Mouse (Mus musculus): ENCODE data around the gene Trp53rkb. TPM values are rescaled to one million over a fixed set of nuclear protein-coding genes. Genes with fewer than 3 reads are reported as not detected.

The Trp53rkb gene
- polyA plus RNA-seq, 1 experiment from 2014 or later = 12.8 TPM

DNA sequence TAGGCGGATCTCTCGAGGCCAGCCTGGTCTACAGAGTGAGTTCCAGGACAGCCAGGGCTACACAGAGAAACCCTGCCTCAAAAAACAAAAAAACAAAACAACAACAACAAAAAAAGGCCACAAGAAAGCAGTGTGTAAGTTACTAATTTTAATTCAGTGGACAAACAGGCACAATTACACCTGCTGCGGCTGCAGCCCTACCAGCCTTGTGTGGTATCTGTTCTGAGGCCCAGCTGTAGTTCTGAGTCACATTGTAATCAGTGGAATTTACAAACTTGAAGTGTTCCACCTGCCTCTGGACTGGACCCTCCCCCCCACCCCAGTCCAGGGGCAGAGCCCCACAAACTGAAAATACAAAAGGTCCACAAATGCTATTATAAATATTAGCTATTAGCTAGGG, 11.0 kb downstream of the Trp53rkb start:
- Histone ChIP-seq H3K9me3 (no peaks in the 10 kb centered on the region), H3K4me3 (no peak overlapping the region), H3K4me1 (replicated peaks) (peaks cover 18% of the 10 kb centered on the region), H3K27me3 (ENCODE audit: insufficient read depth, poor library complexity, severe bottlenecking) (peaks cover 4% of the 10 kb centered on the region; the same call in 1 of the 2 replicates), H3K27ac (no peak overlapping the region), H3K36me3 (peaks cover 11% of the 10 kb centered on the region)
- WGBS = 90% methylated on average over 3 of the region's 3 CpGs
- no peak for DNase-seq (ENCODE audit: low spot score)

DNA sequence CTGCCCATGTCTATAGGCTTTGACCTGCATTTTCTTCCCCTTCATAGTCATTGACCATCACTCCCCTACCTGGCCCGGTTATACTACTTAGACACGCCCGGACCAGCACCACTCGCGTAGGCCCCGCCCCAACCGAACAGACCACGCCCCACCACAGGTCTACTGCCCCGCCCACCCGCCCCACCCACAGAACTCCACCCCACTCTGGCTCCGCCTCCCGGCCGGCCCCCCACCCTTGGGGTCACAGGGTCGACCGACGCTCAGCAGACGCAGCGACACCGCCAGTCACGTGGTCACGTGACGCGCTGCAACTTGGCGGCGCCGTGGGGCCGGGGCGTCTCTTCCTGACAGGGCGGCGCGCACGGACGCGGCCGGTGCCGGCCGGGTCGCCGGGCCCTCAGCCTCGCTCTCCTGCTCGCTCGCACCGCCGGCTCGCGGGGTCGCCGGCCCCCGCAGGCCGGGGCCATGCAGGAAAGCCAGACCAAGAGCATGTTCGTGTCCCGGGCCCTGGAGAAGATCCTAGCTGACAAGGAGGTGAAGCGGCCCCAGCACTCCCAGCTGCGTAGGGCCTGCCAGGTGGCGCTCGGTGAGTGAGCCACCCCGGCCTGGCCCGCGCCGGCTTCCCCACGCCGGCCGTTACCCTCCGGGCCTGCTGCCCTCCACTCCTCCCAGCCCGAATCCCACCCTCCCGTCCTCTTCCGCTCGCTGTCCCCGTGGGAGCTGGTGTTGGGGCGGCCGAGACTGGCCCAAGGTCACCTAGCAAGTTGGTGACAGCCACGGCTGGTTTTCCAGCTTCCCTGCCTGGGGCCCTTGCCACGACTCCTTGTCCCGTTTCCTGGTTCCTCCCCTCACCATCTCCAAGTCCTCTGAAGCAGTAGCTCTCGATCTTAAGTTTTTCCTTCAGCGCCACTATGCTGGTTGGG, 13.2 kb downstream of the Trp53rkb start, which contains the start of gene Arfgef2:
Arfgef2 (plus strand) TSS at position 339 of the 923 bp plus-strand sequence.
- no peaks in the 10 kb centered on the region for H3K36me3 ChIP-seq
- peaks cover 18% of the 10 kb centered on the region for H3K4me1 ChIP-seq (replicated peaks)
- peak within 1 kb of the TSS; percentile 88 for H3K27ac ChIP-seq
- peak; percentile 88 for DNase-seq (ENCODE audit: low spot score)
- under 1% methylated on average over 76 of the region's 76 CpGs for WGBS
- H3K4me3 ChIP-seq = peak within 1 kb of the TSS; percentile 88
- H3K27me3 ChIP-seq (ENCODE audit: insufficient read depth, poor library complexity, severe bottlenecking) = peaks cover 4% of the 10 kb centered on the region; the same call in 1 of the 2 replicates
- H3K9me3 ChIP-seq = no peaks in the 10 kb centered on the region

DNA sequence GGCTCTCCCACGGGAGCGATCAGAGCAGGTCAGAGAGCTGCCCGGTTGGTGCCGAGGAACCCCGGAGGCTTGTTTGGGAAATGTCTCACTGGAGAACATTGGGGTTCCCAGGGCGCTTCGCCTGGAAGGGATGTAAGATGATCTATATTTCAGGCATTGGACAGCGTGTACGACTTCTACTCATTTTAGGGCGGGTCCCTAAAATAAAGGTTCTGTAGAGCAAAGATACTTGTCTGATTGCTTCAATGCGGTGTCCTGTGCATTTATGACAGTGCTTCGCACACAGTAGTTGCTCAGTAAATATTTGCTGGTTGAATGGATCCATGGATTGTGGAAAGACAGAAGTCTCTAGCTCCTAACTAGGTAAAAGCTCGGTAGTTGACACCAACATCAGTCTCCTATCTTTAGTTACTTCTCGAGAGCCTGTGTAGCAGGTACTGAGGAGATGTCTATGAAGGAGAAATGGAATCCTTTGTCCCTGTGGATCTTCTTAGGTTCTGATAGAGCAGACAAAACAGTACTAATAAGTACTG, 13.9 kb downstream of the Trp53rkb start:
- Histone ChIP-seq H3K27me3 (ENCODE audit: insufficient read depth, poor library complexity, severe bottlenecking) (peaks cover 4% of the 10 kb centered on the region; the same call in 1 of the 2 replicates), H3K4me1 (replicated peaks) (peaks cover 18% of the 10 kb centered on the region), H3K36me3 (no peaks in the 10 kb centered on the region), H3K4me3 (peak overlapping the region; percentile 88), H3K27ac (peak overlapping the region; percentile 88), H3K9me3 (no peaks in the 10 kb centered on the region)
- WGBS = 28% methylated on average over 14 of the region's 14 CpGs
- DNase-seq (ENCODE audit: low spot score) = no peak

DNA sequence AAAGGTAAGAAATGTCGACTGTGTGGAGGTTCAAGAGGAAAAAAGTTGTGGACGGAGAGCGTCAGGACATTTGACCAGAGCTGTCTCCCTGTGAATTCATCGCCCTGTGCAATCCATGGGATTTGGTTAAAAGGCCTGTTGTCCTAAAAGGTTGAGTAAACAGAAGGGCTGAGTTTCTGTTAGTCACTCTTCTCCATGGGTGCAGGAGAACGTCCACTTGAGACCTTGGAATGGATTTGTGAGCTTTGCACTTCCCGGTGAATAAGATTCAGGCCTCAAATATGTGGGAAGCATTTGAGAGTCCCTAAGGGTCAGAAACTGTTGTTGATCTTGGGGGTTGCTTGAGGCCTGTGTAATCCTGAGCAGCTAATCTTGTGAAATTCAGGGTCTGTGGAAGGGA, 14.5 kb downstream of the Trp53rkb start:
- H3K4me3 ChIP-seq = peak overlapping the region; percentile 88; the same call in 1 of the 2 replicates
- H3K4me1 ChIP-seq (replicated peaks) = peaks cover 18% of the 10 kb centered on the region
- H3K36me3 ChIP-seq = no peaks in the 10 kb centered on the region
- 86% methylated on average over 6 of the region's 6 CpGs for WGBS
- DNase-seq (ENCODE audit: low spot score) = no peak
- no peak overlapping the region for H3K27ac ChIP-seq
- H3K27me3 ChIP-seq (ENCODE audit: insufficient read depth, poor library complexity, severe bottlenecking) = peaks cover 4% of the 10 kb centered on the region; the same call in 1 of the 2 replicates
- H3K9me3 ChIP-seq = no peaks in the 10 kb centered on the region

DNA sequence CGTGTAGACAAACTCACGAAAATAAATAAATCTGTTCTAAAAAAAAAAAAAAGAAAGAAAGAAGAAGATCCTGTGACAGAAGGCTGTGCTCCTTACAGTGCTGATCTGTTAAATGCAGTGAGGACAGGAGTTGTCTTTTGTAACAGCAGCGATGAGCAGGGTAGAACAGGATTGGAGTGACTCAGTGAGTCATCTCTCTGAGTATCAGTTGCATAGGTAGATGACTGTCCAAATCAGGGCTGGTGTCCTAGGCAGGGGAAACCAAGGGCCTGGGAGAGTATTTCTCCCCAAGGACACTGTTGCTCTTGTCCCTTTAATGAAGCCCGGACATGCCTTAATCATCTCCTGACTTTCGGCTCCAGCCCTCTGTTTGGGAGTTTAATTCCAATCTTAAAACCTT, 17.2 kb downstream of the Trp53rkb start:
- DNase-seq (ENCODE audit: low spot score) = no peak
- Histone ChIP-seq H3K36me3 (no peaks in the 10 kb centered on the region), H3K27me3 (ENCODE audit: insufficient read depth, poor library complexity, severe bottlenecking) (no peaks in the 10 kb centered on the region; the same call in 1 of the 2 replicates), H3K4me3 (no peak overlapping the region), H3K9me3 (no peaks in the 10 kb centered on the region), H3K4me1 (replicated peaks) (peaks cover 18% of the 10 kb centered on the region), H3K27ac (no peak overlapping the region)
- WGBS = 94% methylated on average over 5 of the region's 5 CpGs

DNA sequence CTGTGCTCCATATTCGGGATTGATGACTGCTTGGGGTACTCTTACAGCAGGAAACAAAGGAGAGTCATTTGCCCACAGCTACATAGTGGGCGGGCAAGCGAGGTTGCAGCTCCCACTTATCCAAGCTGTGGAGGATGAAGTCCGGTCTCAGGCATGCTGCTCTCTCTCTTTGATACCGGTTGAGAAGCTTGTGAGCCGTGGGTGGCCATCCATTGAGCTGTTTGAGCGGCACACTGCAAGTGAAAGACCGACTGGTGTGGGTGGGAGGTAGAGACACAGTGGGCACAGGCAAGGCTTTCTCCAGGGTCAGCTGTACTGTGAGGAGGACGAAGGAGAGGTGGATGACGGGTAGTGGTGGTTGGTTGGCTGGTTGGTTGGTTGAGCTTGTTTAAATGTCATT, 18.5 kb downstream of the Trp53rkb start:
- WGBS = 81% methylated on average over 10 of the region's 10 CpGs
- Histone ChIP-seq H3K36me3 (no peaks in the 10 kb centered on the region), H3K9me3 (no peaks in the 10 kb centered on the region), H3K4me1 (replicated peaks) (peaks cover 14% of the 10 kb centered on the region), H3K27ac (no peak overlapping the region), H3K27me3 (ENCODE audit: insufficient read depth, poor library complexity, severe bottlenecking) (no peaks in the 10 kb centered on the region; the same call in 1 of the 2 replicates), H3K4me3 (no peak overlapping the region)
- no peak for DNase-seq (ENCODE audit: low spot score)

DNA sequence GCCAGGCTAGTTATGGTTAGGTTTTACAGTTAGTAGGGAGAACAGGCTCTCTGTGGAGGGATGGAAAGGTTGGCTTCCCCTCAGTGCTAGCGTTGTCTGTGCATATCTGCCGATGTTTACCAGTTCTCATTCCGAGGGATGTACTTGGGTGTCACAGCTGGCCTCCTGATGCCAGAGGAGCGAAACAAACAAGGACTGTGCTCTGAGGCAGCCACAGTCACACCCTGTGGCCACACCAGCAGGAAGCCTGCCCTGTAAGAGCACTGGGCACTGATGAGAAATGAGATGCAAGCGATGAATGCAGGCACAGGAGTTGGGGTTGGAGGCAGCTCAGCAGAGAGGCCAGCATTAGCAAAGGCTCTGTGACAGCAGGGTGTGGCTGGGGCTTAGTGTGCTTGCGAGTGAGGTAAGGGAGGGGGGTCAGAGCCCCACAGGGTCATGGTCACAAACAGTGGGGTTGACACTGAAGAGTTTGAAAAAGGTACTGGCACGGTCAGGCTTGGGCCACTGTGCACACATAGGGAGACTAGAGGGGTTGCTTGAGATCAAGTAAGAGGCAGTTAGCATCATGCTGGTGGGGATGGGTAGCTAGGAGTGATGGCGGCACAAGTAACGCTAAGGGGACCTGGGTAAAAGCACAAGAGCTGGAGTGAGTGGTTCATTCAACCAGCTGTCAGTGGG, 26.3 kb downstream of the Trp53rkb start:
- Histone ChIP-seq H3K27ac (no peak overlapping the region), H3K36me3 (peaks cover 8% of the 10 kb centered on the region), H3K4me3 (no peak overlapping the region), H3K9me3 (no peaks in the 10 kb centered on the region), H3K27me3 (ENCODE audit: insufficient read depth, poor library complexity, severe bottlenecking) (no peaks in the 10 kb centered on the region), H3K4me1 (replicated peaks) (peaks cover 13% of the 10 kb centered on the region)
- no peak for DNase-seq (ENCODE audit: low spot score)
- WGBS = 87% methylated on average over 9 of the region's 9 CpGs

DNA sequence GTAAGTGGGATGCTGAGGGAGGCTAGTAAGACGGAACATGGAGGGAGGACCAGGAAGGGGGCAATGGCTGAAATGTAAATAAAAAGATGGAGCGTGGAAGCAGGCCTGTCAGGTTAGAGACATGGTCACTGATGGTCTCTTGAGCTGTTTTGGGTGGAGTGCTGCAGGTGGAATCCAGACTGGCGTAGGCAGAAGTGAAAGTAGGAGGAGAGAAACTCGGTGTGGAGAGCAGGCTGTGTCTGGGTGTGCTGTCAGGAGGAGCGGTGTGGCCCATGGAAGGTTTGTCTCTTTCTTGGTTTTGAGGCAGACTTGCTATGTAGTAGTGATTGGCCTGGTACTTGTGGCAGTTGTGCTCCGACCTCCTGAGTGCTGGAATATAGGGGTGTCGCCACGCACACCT, 27.5 kb downstream of the Trp53rkb start:
- H3K36me3 ChIP-seq = peaks cover 8% of the 10 kb centered on the region

DNA sequence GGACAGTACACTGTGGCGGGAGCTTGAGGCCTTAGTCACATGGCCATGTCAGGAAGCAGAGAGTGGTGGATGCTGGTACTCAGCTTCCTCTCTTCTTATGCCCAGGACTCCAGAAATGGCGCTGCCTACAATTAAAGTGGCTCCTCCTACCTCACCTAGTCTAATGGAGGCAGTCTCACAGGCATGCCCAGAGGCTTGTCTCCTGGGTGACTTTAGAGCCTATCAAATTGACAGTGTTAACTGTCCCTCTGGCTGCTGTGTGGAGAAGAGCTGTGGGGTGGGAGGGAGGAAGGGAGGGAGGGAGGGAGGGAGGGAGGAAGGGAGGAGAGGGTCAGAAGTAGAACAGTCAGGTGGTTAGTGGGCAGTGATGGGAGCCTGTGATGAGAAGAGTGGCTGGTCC, 28.5 kb downstream of the Trp53rkb start:
- no peaks in the 10 kb centered on the region for H3K27me3 ChIP-seq (ENCODE audit: insufficient read depth, poor library complexity, severe bottlenecking)
- no peak overlapping the region for H3K4me3 ChIP-seq
- WGBS = 65% methylated on average over 2 of the region's 2 CpGs
- DNase-seq (ENCODE audit: low spot score) = no peak
- no peak overlapping the region for H3K27ac ChIP-seq
- peaks cover 8% of the 10 kb centered on the region for H3K36me3 ChIP-seq
- H3K4me1 ChIP-seq (replicated peaks) = peaks cover 13% of the 10 kb centered on the region
- no peaks in the 10 kb centered on the region for H3K9me3 ChIP-seq

More for the DNA sequence above, 27.5 kb downstream of the Trp53rkb start:
- DNase-seq (ENCODE audit: low spot score) = no peak
- H3K4me3 ChIP-seq = no peak overlapping the region
- WGBS = 93% methylated on average over 8 of the region's 8 CpGs
- no peaks in the 10 kb centered on the region for H3K9me3 ChIP-seq
- peaks cover 13% of the 10 kb centered on the region for H3K4me1 ChIP-seq (replicated peaks)
- H3K27ac ChIP-seq = no peak overlapping the region
- H3K27me3 ChIP-seq (ENCODE audit: insufficient read depth, poor library complexity, severe bottlenecking) = no peaks in the 10 kb centered on the region

DNA sequence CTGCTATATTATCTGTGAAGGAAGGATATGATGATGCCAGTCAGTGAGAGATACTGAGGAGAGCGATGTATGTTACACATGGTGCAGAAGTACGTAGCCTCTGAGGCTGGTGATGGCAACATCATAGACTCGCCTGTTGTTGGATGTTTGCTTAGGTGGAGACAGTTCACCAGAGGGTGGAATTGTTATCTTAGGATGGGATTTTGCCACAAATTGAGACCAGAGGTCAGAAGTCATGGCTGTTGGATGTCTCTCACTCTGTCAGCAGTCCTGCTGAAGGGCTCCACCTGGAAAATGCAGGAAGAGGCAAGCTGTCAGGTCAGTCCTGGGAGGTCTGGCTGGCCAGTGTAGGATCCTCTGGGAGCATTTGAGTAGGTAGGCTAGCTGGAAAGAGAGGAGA, 29.1 kb downstream of the Trp53rkb start:
- H3K4me3 ChIP-seq = no peak overlapping the region
- 91% methylated on average over 3 of the region's 3 CpGs for WGBS
- no peak overlapping the region for H3K27ac ChIP-seq
- H3K36me3 ChIP-seq = peaks cover 8% of the 10 kb centered on the region
- peaks cover 13% of the 10 kb centered on the region for H3K4me1 ChIP-seq (replicated peaks)
- no peak for DNase-seq (ENCODE audit: low spot score)
- no peaks in the 10 kb centered on the region for H3K9me3 ChIP-seq
- no peaks in the 10 kb centered on the region for H3K27me3 ChIP-seq (ENCODE audit: insufficient read depth, poor library complexity, severe bottlenecking)

DNA sequence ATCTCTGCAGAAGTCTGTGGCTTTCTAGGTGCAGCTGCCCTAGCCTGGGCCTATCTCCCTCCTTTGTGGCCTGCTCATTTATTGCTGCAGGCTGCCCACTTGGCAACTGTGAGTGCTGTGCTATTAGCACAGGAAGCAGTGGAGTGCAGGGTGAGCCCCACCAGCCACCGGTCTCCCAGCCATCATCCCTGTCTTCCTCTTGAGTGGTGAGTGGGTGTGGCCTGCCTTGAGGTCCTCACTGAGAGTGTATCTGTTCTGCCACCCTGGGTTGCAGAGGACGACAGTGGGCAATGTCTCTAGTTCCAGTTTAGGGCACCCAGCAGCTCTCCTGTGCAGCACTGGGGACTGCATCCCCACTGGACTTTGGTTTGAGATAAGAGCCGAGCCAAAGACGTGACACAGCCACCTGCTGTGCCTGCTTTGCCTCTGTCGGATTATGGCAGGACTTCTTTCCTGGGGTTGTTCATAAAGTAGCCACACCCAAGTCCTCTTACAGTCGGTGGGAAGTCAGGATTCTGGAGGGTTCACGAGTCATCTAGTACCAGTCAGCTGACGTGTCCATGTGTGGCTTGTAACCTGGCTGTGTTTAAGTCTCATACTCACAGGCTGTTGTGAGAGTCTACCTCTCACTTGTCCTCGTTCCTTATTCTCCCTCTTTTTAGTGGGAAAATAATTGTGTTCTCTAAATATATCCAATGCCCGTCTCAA, 29.9 kb downstream of the Trp53rkb start:
- peaks cover 11% of the 10 kb centered on the region for H3K36me3 ChIP-seq
- DNase-seq (ENCODE audit: low spot score) = no peak
- no peak overlapping the region for H3K27ac ChIP-seq
- H3K4me1 ChIP-seq (replicated peaks) = peaks cover 13% of the 10 kb centered on the region
- H3K4me3 ChIP-seq = no peak overlapping the region
- no peaks in the 10 kb centered on the region for H3K27me3 ChIP-seq (ENCODE audit: insufficient read depth, poor library complexity, severe bottlenecking)
- H3K9me3 ChIP-seq = no peaks in the 10 kb centered on the region
- WGBS = 75% methylated on average over 10 of the region's 10 CpGs

DNA sequence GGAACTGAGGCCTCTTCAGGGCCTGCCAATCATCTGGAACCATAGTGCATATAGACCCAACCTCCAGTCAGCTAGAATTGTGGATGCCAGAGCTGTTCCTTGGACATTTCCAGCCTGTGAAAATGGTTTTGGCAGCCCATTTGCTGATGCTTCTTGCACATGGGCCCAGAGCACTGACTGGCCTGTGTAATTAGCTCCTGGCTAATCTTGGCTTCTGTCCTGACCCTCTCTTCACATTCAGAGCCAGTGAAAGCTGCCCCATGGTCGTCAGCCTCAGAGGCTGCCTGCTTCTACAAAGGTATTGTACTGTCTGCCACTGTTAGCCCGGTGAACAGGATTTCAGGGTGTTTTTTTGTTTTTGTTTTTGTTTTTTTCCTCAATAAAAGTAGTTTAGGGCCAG, 30.6 kb downstream of the Trp53rkb start:
- 85% methylated on average over 2 of the region's 2 CpGs for WGBS
- DNase-seq (ENCODE audit: low spot score) = no peak
- Histone ChIP-seq H3K4me3 (no peak overlapping the region), H3K4me1 (replicated peaks) (peaks cover 13% of the 10 kb centered on the region), H3K27ac (no peak overlapping the region), H3K36me3 (peaks cover 9% of the 10 kb centered on the region), H3K27me3 (ENCODE audit: insufficient read depth, poor library complexity, severe bottlenecking) (no peaks in the 10 kb centered on the region), H3K9me3 (no peaks in the 10 kb centered on the region)

All from hindbrain, embryonic 10.5 days (tissue).